Mouse (Mus musculus) right cerebral cortex, adult 2 months (tissue): ENCODE results near the gene Olfr247.
"Not testable (repeated sequence)": the region's sequence is repeated elsewhere in the genome, so short reads cannot be mapped to it uniquely, and the experiment has no call there.

Source experiments
- DNase-seq, 2 experiments: peaks; one replicate each; pipeline ENCODE4 v3.0.0; 2021 to 2022; ENCODE audit warnings: low spot score in 2 of 2

Olfr247 gene

DNA sequence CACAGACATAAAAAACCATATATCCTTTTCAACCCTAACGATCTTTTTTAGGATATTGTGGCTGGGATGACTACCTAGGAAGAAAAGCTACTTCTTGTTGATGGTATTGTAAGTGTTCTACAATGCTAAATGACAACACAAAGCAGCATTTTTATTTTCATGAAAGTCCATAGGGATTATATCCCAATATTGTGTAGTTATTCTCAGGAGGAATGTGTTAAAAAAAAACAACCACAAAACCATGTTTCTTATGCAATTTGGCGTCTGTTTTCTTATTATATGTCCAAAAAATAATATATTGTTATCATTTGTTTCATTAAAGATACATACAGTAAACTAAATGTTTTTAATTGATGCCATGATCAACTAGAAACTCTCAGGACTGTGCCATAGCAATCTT lies at the start of gene Olfr247:
Olfr247 (minus strand) TSS at position 101 of the 400 bp plus-strand sequence.
- not testable (repeated sequence) for DNase-seq

DNA sequence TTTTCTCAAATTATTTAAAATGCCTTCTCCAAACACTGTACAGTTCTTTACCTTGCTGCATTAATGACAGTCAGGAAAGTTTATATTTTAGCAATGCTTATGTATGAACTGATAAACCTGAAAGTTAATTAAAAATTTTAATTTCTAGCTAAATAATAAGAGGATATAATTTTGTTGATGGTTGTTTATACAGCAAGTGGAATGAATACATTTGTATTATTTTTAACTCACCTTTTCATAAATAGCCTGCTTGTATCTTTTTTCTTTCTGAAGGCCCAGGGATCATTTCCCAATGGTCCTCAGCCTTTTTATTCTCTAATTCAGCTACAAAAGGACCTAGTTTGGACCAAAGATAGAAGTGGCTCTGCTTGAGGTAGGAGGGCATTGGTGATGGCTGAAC lies 36.4 kb upstream of the Olfr247 start, which contains the start of gene Olfr820:
Olfr820 (plus strand) TSS at position 301 of the 400 bp plus-strand sequence.
- no peak for DNase-seq

DNA sequence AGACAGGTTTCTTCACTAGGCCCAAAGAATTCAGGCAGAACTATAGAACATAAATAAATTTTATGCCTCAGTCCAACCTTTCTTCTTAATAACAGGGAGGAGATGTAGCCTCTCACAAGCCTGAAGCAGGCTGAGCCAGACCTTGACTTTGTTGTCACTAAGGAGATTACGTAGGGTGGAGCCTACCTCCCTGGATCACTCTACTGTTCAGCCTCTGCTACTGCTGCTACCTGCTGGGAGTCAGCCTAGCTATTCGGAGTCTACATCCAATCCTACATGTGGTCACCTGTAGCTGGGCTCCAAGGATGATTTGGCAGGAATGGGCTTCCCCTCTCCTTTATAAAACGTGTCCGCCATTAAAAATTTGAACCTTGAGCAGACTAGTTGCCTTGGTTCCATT lies 29.4 kb upstream of the Olfr247 start:
- not testable (repeated sequence) for DNase-seq

DNA sequence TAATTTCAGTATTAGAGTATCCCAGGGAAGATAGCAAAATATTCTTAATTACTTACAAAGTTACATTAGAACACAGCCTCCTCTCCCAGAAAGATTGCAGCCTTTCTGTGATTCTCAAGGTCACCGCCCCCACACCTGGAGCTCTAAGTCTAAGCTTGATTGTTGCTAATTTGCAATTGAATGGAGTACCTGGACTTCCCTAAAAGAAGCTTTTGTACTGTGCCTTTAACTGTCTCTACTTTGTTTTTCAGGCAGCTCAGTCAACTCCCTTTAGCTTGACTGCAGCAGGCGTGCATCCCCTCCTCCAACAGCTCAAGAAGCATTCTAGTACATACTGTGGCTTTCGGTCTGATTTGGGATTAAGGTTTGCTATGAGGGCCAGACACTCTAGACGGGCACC lies 28.2 kb upstream of the Olfr247 start:
- DNase-seq: not testable (repeated sequence)

DNA sequence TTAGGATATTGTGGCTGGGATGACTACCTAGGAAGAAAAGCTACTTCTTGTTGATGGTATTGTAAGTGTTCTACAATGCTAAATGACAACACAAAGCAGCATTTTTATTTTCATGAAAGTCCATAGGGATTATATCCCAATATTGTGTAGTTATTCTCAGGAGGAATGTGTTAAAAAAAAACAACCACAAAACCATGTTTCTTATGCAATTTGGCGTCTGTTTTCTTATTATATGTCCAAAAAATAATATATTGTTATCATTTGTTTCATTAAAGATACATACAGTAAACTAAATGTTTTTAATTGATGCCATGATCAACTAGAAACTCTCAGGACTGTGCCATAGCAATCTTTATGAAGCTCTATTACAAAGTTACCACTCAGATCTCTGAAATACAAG lies 9.0 kb upstream of the Olfr247 start, which contains the start of gene Gm10310:
Gm10310 (minus strand) TSS at position 101 of the 400 bp plus-strand sequence.
- not testable (repeated sequence) for DNase-seq

DNA sequence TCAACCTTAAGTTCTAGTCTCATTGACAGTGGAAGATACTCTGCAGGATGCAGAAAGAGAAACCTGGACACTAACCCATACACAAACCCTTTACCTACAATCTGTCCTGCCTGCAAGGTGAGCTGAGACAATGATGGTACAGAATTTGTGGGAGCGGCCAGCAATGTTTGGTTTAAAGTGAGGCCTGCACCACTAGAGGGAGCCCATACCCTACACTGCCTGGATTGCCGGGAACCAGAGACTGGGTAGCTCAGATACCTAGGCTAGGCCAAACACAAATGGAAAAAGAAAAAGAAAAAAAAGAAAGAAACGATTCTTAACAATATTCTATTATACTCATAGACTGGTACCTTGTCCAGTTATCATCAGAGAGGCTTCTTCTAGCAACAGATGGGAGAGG lies 5.9 kb upstream of the Olfr247 start:
- DNase-seq: not testable (repeated sequence)

DNA sequence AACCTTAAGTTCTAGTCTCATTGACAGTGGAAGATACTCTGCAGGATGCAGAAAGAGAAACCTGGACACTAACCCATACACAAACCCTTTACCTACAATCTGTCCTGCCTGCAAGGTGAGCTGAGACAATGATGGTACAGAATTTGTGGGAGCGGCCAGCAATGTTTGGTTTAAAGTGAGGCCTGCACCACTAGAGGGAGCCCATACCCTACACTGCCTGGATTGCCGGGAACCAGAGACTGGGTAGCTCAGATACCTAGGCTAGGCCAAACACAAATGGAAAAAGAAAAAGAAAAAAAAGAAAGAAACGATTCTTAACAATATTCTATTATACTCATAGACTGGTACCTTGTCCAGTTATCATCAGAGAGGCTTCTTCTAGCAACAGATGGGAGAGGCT lies 2.9 kb downstream of the Olfr247 start:
- DNase-seq: not testable (repeated sequence)

DNA sequence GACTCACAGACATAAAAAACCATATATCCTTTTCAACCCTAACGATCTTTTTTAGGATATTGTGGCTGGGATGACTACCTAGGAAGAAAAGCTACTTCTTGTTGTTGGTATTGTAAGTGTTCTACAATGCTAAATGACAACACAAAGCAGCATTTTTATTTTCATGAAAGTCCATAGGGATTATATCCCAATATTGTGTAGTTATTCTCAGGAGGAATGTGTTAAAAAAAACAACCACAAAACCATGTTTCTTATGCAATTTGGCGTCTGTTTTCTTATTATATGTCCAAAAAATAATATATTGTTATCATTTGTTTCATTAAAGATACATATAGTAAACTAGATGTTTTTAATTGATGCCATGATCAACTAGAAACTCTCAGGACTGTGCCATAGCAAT lies 8.8 kb downstream of the Olfr247 start, which contains the start of gene Olfr819:
Olfr819 (minus strand) TSS at position 101 of the 400 bp plus-strand sequence.
- not testable (repeated sequence) for DNase-seq

DNA sequence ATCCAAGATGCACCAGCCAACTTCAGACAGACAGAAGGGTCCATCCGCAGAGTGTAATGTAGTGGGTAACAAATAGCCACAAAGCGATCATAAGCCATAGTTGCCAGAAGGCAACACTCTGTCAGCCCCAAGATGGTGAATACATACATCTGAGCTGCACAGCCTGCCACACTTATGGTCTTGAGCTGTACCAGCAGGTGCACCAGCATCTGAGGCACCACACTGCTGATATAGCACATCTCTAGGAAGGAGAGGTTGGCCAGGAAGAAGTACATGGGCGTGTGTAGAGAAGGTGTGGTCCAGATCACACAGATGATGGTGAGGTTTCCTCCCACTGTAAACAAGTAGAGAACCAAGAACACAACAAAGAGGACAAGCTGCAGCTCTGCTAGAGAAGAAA lies 9.7 kb downstream of the Olfr247 start:
- DNase-seq: not testable (repeated sequence)

DNA sequence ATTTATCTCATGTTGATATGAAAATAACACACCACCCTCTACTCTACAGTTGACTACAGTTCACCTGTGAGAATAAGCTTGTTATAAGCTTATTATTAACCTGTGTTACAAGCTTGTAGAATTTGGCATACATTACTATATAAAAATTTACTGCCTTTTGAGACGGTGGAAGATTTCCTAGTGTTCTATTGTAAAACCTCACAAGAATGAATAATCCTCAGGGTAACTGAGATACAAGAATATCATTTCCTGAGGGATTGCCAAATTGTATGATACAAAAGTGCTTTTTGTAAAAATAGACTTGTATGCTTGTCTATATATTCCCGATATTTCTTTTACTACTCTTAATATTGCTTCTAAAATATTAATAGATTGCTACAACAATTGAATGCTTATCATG lies 26.9 kb downstream of the Olfr247 start, which contains the start of gene Olfr818:
Olfr818 (minus strand) TSS at position 101 of the 400 bp plus-strand sequence.
- no peak for DNase-seq
